9 mouse cellular contexts compared by ENCODE assay signal in genomic region chr16:23991170-23991569, GRCm38 (mm10). TPM values are rescaled to one million over a fixed set of nuclear protein-coding genes. Genes with fewer than 3 reads are reported as not detected.
A peak's percentile ranks its signal among the peaks of the same experiment; 100 is the strongest.
DNase-seq lines count a peak whose midpoint lies in the region; ATAC-seq lines count a peak whose summit lies in the region.
"Had no signal": no experiment of that assay in that cellular context is flagged by ENCODE, and none has a peak within 500 bp of the region (broad histone marks: within the 10 kb centered on the region; RNA-seq: fewer than 3 reads in every experiment).

No protein-coding gene starts in this region.

- H3K27me3 ChIP-seq in midbrain, embryonic 14.5 days (ENCODE audit: control insufficient read depth, insufficient read depth, low read length): peaks cover 11% of the 10 kb centered on the region
- H3K27me3 ChIP-seq in midbrain, embryonic 16.5 days (ENCODE audit: control insufficient read depth, insufficient read depth, low read depth, low read length): no peaks in the 10 kb centered on the region; the same call in 1 of the 2 replicates
- peaks cover 77% of the 10 kb centered on the region for H3K27me3 ChIP-seq in liver, embryonic 15.5 days
- H3K27me3 ChIP-seq: embryonic facial prominence, embryonic 15.5 days had no signal

- no peaks in the 10 kb centered on the region for H3K9me3 ChIP-seq in midbrain, embryonic 14.5 days (ENCODE audit: control insufficient read depth, low read length)
- no peaks in the 10 kb centered on the region for H3K9me3 ChIP-seq in midbrain, embryonic 16.5 days (replicated peaks; ENCODE audit: control insufficient read depth, low read length, poor library complexity, severe bottlenecking)
- no peaks in the 10 kb centered on the region for H3K9me3 ChIP-seq in liver, embryonic 15.5 days (replicated peaks)
- H3K9me3 ChIP-seq: embryonic facial prominence, embryonic 15.5 days had no signal

- DNase-seq in midbrain, embryonic 14.5 days: peak; percentile 85
- peak; percentile 97 to 99 for DNase-seq in cerebellum, postnatal 14 days
- peak; percentile 89 to 93 for DNase-seq in gastrocnemius, adult 8-10 months (ENCODE audit: low spot score in 2 of 2)
- DNase-seq in kidney, postnatal 10 days: peak; percentile 93
- DNase-seq in ovary, postnatal 14 days (ENCODE audit: low spot score): peak; percentile 93
- peak; percentile 98 for DNase-seq in thymus, postnatal 25 days

- H3K9ac ChIP-seq in midbrain, embryonic 14.5 days (replicated peaks; ENCODE audit: low read length): no peak overlapping the region
- H3K9ac ChIP-seq in midbrain, embryonic 16.5 days (ENCODE audit: low read depth, low read length): no peak overlapping the region
- H3K9ac ChIP-seq in liver, embryonic 15.5 days: no peak overlapping the region
- H3K9ac ChIP-seq: embryonic facial prominence, embryonic 15.5 days had no signal

- H3K4me3 ChIP-seq in midbrain, embryonic 14.5 days (replicated peaks; ENCODE audit: low read depth, low read length): no peak overlapping the region
- H3K4me3 ChIP-seq in midbrain, embryonic 16.5 days (ENCODE audit: low read depth, low read length): no peak overlapping the region
- H3K4me3 ChIP-seq in liver, embryonic 15.5 days (replicated peaks): no peak overlapping the region
- H3K4me3 ChIP-seq: embryonic facial prominence, embryonic 15.5 days had no signal

- no peak for ATAC-seq in midbrain, embryonic 14.5 days (ENCODE audit: low FRiP score, low TSS enrichment)
- no peak for ATAC-seq in midbrain, embryonic 16.5 days
- ATAC-seq in liver, embryonic 15.5 days (ENCODE audit: insufficient read depth): no peak

- WGBS in midbrain, embryonic 14.5 days: 2% methylated on average over 4 of the region's 4 CpGs
- 4% methylated on average over 4 of the region's 4 CpGs for WGBS in midbrain, embryonic 16.5 days
- WGBS in liver, embryonic 15.5 days (ENCODE audit: insufficient replicate concordance): 4% methylated on average over 4 of the region's 4 CpGs

- H3K36me3 ChIP-seq in midbrain, embryonic 14.5 days (ENCODE audit: control insufficient read depth, insufficient read depth, low read length): no peaks in the 10 kb centered on the region
- no peaks in the 10 kb centered on the region for H3K36me3 ChIP-seq in midbrain, embryonic 16.5 days (ENCODE audit: control insufficient read depth, insufficient read depth, low read length)
- no peaks in the 10 kb centered on the region for H3K36me3 ChIP-seq in liver, embryonic 15.5 days (replicated peaks)
- H3K36me3 ChIP-seq: embryonic facial prominence, embryonic 15.5 days had no signal

- no peak overlapping the region for H3K27ac ChIP-seq in midbrain, embryonic 14.5 days (replicated peaks; ENCODE audit: low read depth, low read length)
- H3K27ac ChIP-seq in midbrain, embryonic 16.5 days (ENCODE audit: low read length): no peak overlapping the region
- no peak overlapping the region for H3K27ac ChIP-seq in liver, embryonic 15.5 days (replicated peaks)
- H3K27ac ChIP-seq: embryonic facial prominence, embryonic 15.5 days had no signal

- H3K4me1 ChIP-seq in midbrain, embryonic 14.5 days (ENCODE audit: control insufficient read depth, insufficient read depth, low read length): peaks cover 18% of the 10 kb centered on the region
- peaks cover 19% of the 10 kb centered on the region for H3K4me1 ChIP-seq in midbrain, embryonic 16.5 days (ENCODE audit: control insufficient read depth, insufficient read depth, low read length)
- peaks cover 33% of the 10 kb centered on the region for H3K4me1 ChIP-seq in liver, embryonic 15.5 days (replicated peaks)

- H3K4me2 ChIP-seq in midbrain, embryonic 14.5 days (ENCODE audit: low read length): 0 out of 2 replicates have a peak overlapping the region, but pooled peaks have one; percentile 8
- H3K4me2 ChIP-seq in midbrain, embryonic 16.5 days (ENCODE audit: low read length): no peak overlapping the region; the same call in 1 of the 2 replicates
- peak overlapping the region; percentile 17; the same call in 1 of the 2 replicates for H3K4me2 ChIP-seq in liver, embryonic 15.5 days
- H3K4me2 ChIP-seq: embryonic facial prominence, embryonic 15.5 days had no signal

RNA-seq across cellular contexts. Expression of gene Bcl6, which starts 2.5 kb away (rescaled TPM):
- 0.26 and 0.39 TPM in 2 replicates for polyA plus RNA-seq in midbrain, embryonic 14.5 days (2014; fragmentation: Nextera tagmentation; extraction: Ambion mirVana)
- 0.31 and 0.60 TPM in 2 replicates for polyA plus RNA-seq in midbrain, embryonic 16.5 days (2015; fragmentation: Nextera tagmentation; extraction: Ambion mirVana)
- total RNA-seq in gastrocnemius, adult 8-10 months (2022): 10 to 100 TPM; 43.6 to 72.2 (median 55.8) TPM
- 0.25 and 0.33 TPM in 2 replicates for polyA plus RNA-seq in liver, embryonic 15.5 days (2015; fragmentation: Nextera tagmentation; extraction: Ambion mirVana)

RNA-seq across cellular contexts. Expression of gene Gm37419, which starts 2.9 kb away (rescaled TPM):
- not detected in 2 replicates for polyA plus RNA-seq in midbrain, embryonic 14.5 days (2014; fragmentation: Nextera tagmentation; extraction: Ambion mirVana)
- not detected in 2 replicates for polyA plus RNA-seq in midbrain, embryonic 16.5 days (2015; fragmentation: Nextera tagmentation; extraction: Ambion mirVana)
- total RNA-seq in gastrocnemius, adult 8-10 months (2022): not detected
- polyA plus RNA-seq in liver, embryonic 15.5 days (2015; fragmentation: Nextera tagmentation; extraction: Ambion mirVana): not detected in 2 replicates
- polyA plus RNA-seq: embryonic facial prominence, embryonic 15.5 days had no signal

RNA-seq across cellular contexts. Expression of gene Rtp2, which starts 59.0 kb away (rescaled TPM):
- polyA plus RNA-seq in midbrain, embryonic 14.5 days (2014; fragmentation: Nextera tagmentation; extraction: Ambion mirVana): not detected in 2 replicates
- polyA plus RNA-seq in midbrain, embryonic 16.5 days (2015; fragmentation: Nextera tagmentation; extraction: Ambion mirVana): 0.11 and 0.34 TPM in 2 replicates
- not detected for total RNA-seq in gastrocnemius, adult 8-10 months (2022)
- polyA plus RNA-seq in liver, embryonic 15.5 days (2015; fragmentation: Nextera tagmentation; extraction: Ambion mirVana): not detected in 2 replicates
